Mouse (Mus musculus): Measurements from ENCODE around the gene Ppat. TPM values are rescaled to one million over a fixed set of nuclear protein-coding genes. Genes with fewer than 3 reads are reported as not detected.

Ppat gene
- polyA plus RNA-seq, 1 experiment: 0.49 TPM

DNA sequence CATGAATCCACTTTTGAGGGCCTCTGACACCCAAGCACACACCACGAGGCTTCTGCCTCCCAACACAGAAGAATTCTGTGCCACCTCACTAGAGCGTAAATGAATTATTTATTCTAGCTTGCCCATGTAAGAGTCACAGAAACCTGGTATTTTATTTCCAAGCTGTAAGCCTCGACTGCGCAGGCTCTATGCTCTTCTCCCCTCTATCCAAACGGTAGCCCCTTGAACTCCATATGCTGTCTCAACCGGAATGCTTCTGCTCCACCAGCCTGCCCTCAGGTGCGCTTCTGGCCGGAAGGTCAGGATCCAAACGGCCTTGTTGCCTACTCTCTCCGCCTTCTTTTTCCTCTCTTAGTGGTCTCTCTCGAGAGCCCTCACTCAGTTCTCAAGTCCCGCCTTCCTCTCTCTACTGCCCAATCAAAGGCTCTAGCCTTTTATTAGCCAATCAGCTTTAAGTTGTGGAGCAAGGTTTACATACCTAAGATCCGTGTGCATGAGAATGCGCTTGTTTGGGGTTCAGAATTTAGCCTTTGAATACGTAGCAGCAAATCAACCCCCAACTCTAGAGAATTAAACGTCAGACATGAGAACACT is 82.6 kb downstream of the Ppat start:
- peak overlapping the region; percentile 36 for H3K4me3 ChIP-seq (replicated peaks)
- no peak for TF ChIP-seq TAL1 (IDR thresholded peaks at IDR 0.05; ENCODE audit: low read length)

DNA sequence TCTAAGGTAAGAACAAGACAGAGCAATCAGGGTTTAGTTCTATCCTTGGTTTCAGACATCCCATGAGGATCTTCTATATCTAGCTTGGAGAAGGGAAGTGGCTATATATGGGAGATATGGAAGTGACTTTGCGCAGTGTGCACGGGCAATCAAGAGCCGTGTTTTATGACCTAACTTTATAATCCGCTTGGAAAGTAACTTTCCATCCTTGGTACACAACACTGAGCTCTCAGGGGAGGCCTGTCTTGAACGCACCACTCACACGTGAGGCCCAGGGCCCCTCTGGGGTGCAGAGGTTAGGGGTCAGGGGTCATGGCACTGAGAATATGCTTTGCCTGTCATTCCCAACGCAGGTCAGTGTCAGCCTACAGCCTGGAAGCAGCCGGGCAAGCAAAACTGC is 84.6 kb downstream of the Ppat start:
- H3K36me3 ChIP-seq (ENCODE audit: control insufficient read depth): peaks cover 68% of the 10 kb centered on the region

More for the DNA sequence above, 82.6 kb downstream of the Ppat start:
- H3K36me3 ChIP-seq (ENCODE audit: control insufficient read depth): peaks cover 80% of the 10 kb centered on the region
- H3K4me1 ChIP-seq (ENCODE audit: control insufficient read depth): peaks cover 5% of the 10 kb centered on the region
- H3K27me3 ChIP-seq (ENCODE audit: control insufficient read depth): no peaks in the 10 kb centered on the region
- H3K9me3 ChIP-seq (ENCODE audit: control insufficient read depth, low read length): no peaks in the 10 kb centered on the region

More for the DNA sequence above, 84.6 kb downstream of the Ppat start:
- H3K9me3 ChIP-seq (ENCODE audit: control insufficient read depth, low read length): no peaks in the 10 kb centered on the region
- H3K4me3 ChIP-seq (replicated peaks): no peak overlapping the region
- H3K4me1 ChIP-seq (ENCODE audit: control insufficient read depth): peaks cover 5% of the 10 kb centered on the region
- no peaks in the 10 kb centered on the region for H3K27me3 ChIP-seq (ENCODE audit: control insufficient read depth)
- TF ChIP-seq GATA1 (IDR thresholded peaks at IDR 0.05; ENCODE audit: low read length): no peak
- TF ChIP-seq TAL1 (IDR thresholded peaks at IDR 0.05; ENCODE audit: low read length): no peak

Other genes with a start within 250 kb of the Ppat start
- gene Aasdh, start 46.1 kb downstream of the Ppat start, polyA plus RNA-seq (2012): 0.01 and 0.08 TPM in 2 replicates
- 5.0 and 5.7 TPM in 2 replicates for gene Paics, start 271 bp downstream of the Ppat start, polyA plus RNA-seq (2012)
- gene Srp72, start 23.1 kb upstream of the Ppat start, polyA plus RNA-seq (2012): 3.4 and 8.2 TPM in 2 replicates
- not detected in 2 replicates for gene Arl9, start 52.5 kb upstream of the Ppat start, polyA plus RNA-seq (2012)
- 0.03 TPM in 1 of 2 replicates, not detected in the other for gene Thegl, start 64.4 kb upstream of the Ppat start, polyA plus RNA-seq (2012)
- gene Hopx, start 163.5 kb upstream of the Ppat start, polyA plus RNA-seq (2012): 0.51 and 0.78 TPM in 2 replicates